Comparison of ENCODE assay signal across 17 mouse cellular contexts in the genomic region with DNA sequence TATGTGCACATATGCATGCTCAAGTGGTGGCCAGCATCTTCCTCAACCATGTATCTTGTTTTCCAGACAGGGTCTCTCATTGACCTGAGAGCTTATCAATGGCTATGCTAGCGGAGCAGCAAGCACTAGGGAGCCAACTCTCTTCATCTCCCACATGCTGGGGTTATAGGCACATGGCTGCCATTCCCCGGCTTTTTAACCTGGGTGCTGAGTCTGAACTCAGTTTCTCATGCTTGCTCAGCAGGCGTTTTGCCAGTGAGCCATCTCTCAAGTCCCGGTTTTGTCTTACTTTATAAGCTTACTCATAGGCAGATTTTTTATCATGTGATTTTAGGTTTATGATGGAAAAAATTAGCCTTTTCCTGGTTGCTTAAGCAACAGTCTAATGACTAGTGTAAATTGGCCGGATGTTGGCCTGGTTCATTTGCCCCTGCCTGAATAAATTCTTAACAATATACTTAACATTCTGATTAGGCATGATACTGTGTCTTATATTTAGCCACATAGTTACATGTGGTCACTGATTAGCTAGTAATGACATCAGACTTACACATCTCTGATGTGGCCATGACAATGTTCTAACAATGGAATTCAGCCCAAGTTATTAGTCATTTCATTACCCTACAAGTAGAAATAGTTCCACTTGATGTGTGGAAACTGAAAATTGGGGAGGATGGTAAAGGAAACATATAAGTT. TPM values are rescaled to one million over a fixed set of nuclear protein-coding genes. Genes with fewer than 3 reads are reported as not detected.
DNase-seq lines count a peak whose midpoint lies in the region; ATAC-seq and TF ChIP-seq lines count a peak whose summit lies in the region.
"Had no signal": no experiment of that assay in that cellular context is flagged by ENCODE, and none has a peak within 500 bp of the region (broad histone marks: within the 10 kb centered on the region; RNA-seq: fewer than 3 reads in every experiment).

No protein-coding gene starts in this region.

- in situ Hi-C loops in Patski (cut with MboI; ENCODE audit: low pct_unique_long_range_greater_than_20kb), result no loop called here

- H3K27me3 ChIP-seq in C2C12 (ENCODE audit: control insufficient read depth, insufficient read depth, insufficient read length) (no peaks in the 10 kb centered on the region), Patski (no peaks in the 10 kb centered on the region)
- no peaks in the 10 kb centered on the region for H3K27me3 ChIP-seq in stomach, postnatal 0 days (ENCODE audit: control insufficient read depth, insufficient read depth, low read length)
- H3K27me3 ChIP-seq: hindbrain, embryonic 15.5 days; neural tube, embryonic 15.5 days had no signal

- no peaks in the 10 kb centered on the region for H3K79me2 ChIP-seq in C2C12 (ENCODE audit: control insufficient read depth, insufficient read depth)

- no peaks in the 10 kb centered on the region for H3K79me3 ChIP-seq in C2C12 (ENCODE audit: low read depth)

- no peaks in the 10 kb centered on the region for H3K36me3 ChIP-seq in C2C12 (ENCODE audit: control insufficient read depth, insufficient read depth)
- H3K36me3 ChIP-seq in stomach, postnatal 0 days (ENCODE audit: control insufficient read depth, insufficient read depth, low read length), result no peaks in the 10 kb centered on the region
- H3K36me3 ChIP-seq: heart, embryonic 10.5 days; hindbrain, embryonic 15.5 days; neural tube, embryonic 15.5 days had no signal

- 85% methylated on average over 5 of the region's 5 CpGs for WGBS in stomach, postnatal 0 days

- H3K4me2 ChIP-seq in stomach, postnatal 0 days (replicated peaks; ENCODE audit: low read depth), result no peak overlapping the region
- H3K4me2 ChIP-seq: hindbrain, embryonic 15.5 days; neural tube, embryonic 15.5 days had no signal

- CTCF ChIA-PET in Patski (lab: Charles Lee), result interaction anchor here (0.8 to 1.6 kb wide), 6 partner anchors 9 to 81 kb away, joined by 3 to 7 read pairs (median 3); no protein-coding TSS in a partner anchor

- DNase-seq in 3134 (ENCODE audit: extremely low read depth, insufficient read length, low spot score) (peak; percentile 51), Patski (ENCODE audit: low read depth, low spot score) (peak; percentile 73)
- no peak for DNase-seq in stomach, postnatal 0 days (ENCODE audit: low spot score)
- DNase-seq in frontal cortex, postnatal 25 days (ENCODE audit: low spot score in 2 of 2), result no peak
- DNase-seq in kidney, postnatal 36 days, result no peak
- DNase-seq: cerebellum, adult 18-20 months; cerebellum, postnatal 14 days; kidney, adult 18-20 months; lung, postnatal 4 days had no signal

- H3K4me3 ChIP-seq in C2C12 (ENCODE audit: insufficient read depth, poor library complexity, severe bottlenecking), result no peak overlapping the region
- no peak overlapping the region for H3K4me3 ChIP-seq in stomach, postnatal 0 days (ENCODE audit: low read depth, low read length)
- H3K4me3 ChIP-seq: heart, embryonic 10.5 days; hindbrain, embryonic 15.5 days; neural tube, embryonic 15.5 days had no signal

- POLR2A ChIA-PET in Patski (lab: Charles Lee), result interaction anchor here (0.7 kb wide), 1 partner anchor 107 kb away, joined by 4 read pairs; no protein-coding TSS in a partner anchor

- H3K4me1 ChIP-seq in stomach, postnatal 0 days (replicated peaks; ENCODE audit: control insufficient read depth, insufficient read depth), result no peaks in the 10 kb centered on the region
- H3K4me1 ChIP-seq: heart, embryonic 10.5 days; hindbrain, embryonic 15.5 days; neural tube, embryonic 15.5 days had no signal

- TF ChIP-seq CTCF in C2C12 (IDR thresholded peaks at IDR 0.05; ENCODE audit: control insufficient read depth, insufficient read depth, insufficient read length) (no peak), Patski (IDR thresholded peaks at IDR 0.05) (no peak)
- no peak for TF ChIP-seq CTCF in stomach, postnatal 0 days (IDR thresholded peaks at IDR 0.05; ENCODE audit: low read depth)

- H3K9ac ChIP-seq in stomach, postnatal 0 days (ENCODE audit: low read length), result no peak overlapping the region
- H3K9ac ChIP-seq: hindbrain, embryonic 15.5 days; neural tube, embryonic 15.5 days had no signal

- TF ChIP-seq EP300 in stomach, postnatal 0 days (optimal IDR thresholded peaks at IDR 0.05), result no peak

- ATAC-seq in Patski, result peak; percentile 62
- 0 out of 2 replicates have a peak, but pooled peaks have one; percentile 26 for ATAC-seq in megakaryocyte-erythroid progenitor cell, adult 5-6 weeks (replicated peaks; ENCODE audit: low FRiP score, low TSS enrichment, poor library complexity, severe bottlenecking)
- no peak for ATAC-seq in stomach, postnatal 0 days (ENCODE audit: low FRiP score, low TSS enrichment)
- ATAC-seq: midbrain, embryonic 16.5 days had no signal

- no peak overlapping the region for H3K27ac ChIP-seq in stomach, postnatal 0 days (replicated peaks)
- H3K27ac ChIP-seq: heart, embryonic 10.5 days; hindbrain, embryonic 15.5 days; kidney, postnatal 0 days; neural tube, embryonic 15.5 days had no signal

- H3ac ChIP-seq in C2C12 (ENCODE audit: control insufficient read depth, insufficient read length, low read depth), result no peak overlapping the region

- no peaks in the 10 kb centered on the region for H3K9me3 ChIP-seq in stomach, postnatal 0 days (ENCODE audit: control insufficient read depth, low read length)
- H3K9me3 ChIP-seq: heart, embryonic 10.5 days; hindbrain, embryonic 15.5 days; neural tube, embryonic 15.5 days had no signal

TF ChIP-seq in C2C12, 6 proteins besides CTCF, POLR2A, EP300 and RAD21:
- TF ChIP-seq USF1 (IDR thresholded peaks at IDR 0.05; ENCODE audit: low read depth) (no peak), CEBPB (IDR thresholded peaks at IDR 0.05; ENCODE audit: low read depth) (peak; percentile 71), FOSL1 (IDR thresholded peaks at IDR 0.05; ENCODE audit: insufficient read depth, low read length, poor library complexity, severe bottlenecking) (no peak), MAX (IDR thresholded peaks at IDR 0.05) (peak; percentile 12)

RNA-seq across cellular contexts. Expression of a gene that starts 6.4 kb away (rescaled TPM):
- polyA plus RNA-seq in C2C12 (2012; fragmentation: generic; extraction: Trizol), result 2.6 TPM
- polyA plus RNA-seq in Patski (2021), result 13.9 TPM
- total RNA-seq in megakaryocyte-erythroid progenitor cell, adult 5-6 weeks (2014; fragmentation: Nextera tagmentation), result 22.9 and 25.1 TPM in 2 replicates
- 30.6 and 38.4 TPM in 2 replicates for total RNA-seq in megakaryocyte-erythroid progenitor cell, adult 5-6 weeks (2017)
- 6.4 and 7.2 TPM in 2 replicates for polyA plus RNA-seq in stomach, postnatal 0 days (2015; fragmentation: Nextera tagmentation; extraction: Ambion mirVana)

RNA-seq across cellular contexts. Expression of a gene that starts 47.9 kb away (rescaled TPM):
- polyA plus RNA-seq in C2C12 (2012; fragmentation: generic; extraction: Trizol) (1.8 TPM), Patski (2021) (1.7 TPM)
- 6.7 and 15.5 TPM in 2 replicates for total RNA-seq in megakaryocyte-erythroid progenitor cell, adult 5-6 weeks (2014; fragmentation: Nextera tagmentation)
- total RNA-seq in megakaryocyte-erythroid progenitor cell, adult 5-6 weeks (2017), result 14.0 and 19.4 TPM in 2 replicates
- 0.59 and 0.68 TPM in 2 replicates for polyA plus RNA-seq in stomach, postnatal 0 days (2015; fragmentation: Nextera tagmentation; extraction: Ambion mirVana)
- total RNA-seq: MEL had no signal

Comparison
In these comparisons a context has a peak if more than half of its experiments do, and no peak if none do; other contexts are left out.
1. DNase-seq: peak in 3134 (single experiment) and Patski (single experiment); none in stomach, postnatal 0 days (single experiment), frontal cortex, postnatal 25 days (0 of 2) and kidney, postnatal 36 days (0 of 2).